Mouse (Mus musculus) kidney, postnatal 25 days (tissue): ENCODE measurements around the gene Pdzd7.
A peak's percentile ranks its signal among the peaks of the same experiment; 100 is the strongest.

Source experiments
- DNase-seq, 2 experiments: peaks; one replicate each; pipeline ENCODE4 v3.0.0; 2021; ENCODE audit warnings: mixed read lengths in 2 of 2

The Pdzd7 gene

GRCm38 (mm10) chr19:45045651-45046050, at the start of gene Pdzd7:
Pdzd7 (minus strand) TSS chr19:45045717.
- no peak for DNase-seq

- peak; percentile 57 to 71 for DNase-seq
These were observed 36.5 kb upstream of the Pdzd7 start for GRCm38 (mm10) chr19:45081841-45082550.

- DNase-seq, result peak; percentile 52 to 76
These were observed 35.8 kb upstream of the Pdzd7 start for GRCm38 (mm10) chr19:45081279-45081678.

- no peak for DNase-seq
These were observed 35.2 kb upstream of the Pdzd7 start for GRCm38 (mm10) chr19:45080711-45081110.

- DNase-seq, result peak; percentile 55 to 77
These were observed 34.4 kb upstream of the Pdzd7 start for GRCm38 (mm10) chr19:45079769-45080515.

GRCm38 (mm10) chr19:45078971-45079764, 33.7 kb upstream of the Pdzd7 start:
- peak in 1 of 2 experiments; percentile 15 for DNase-seq

GRCm38 (mm10) chr19:45077742-45078645, 32.5 kb upstream of the Pdzd7 start:
- no peak for DNase-seq

GRCm38 (mm10) chr19:45076586-45077510, 31.3 kb upstream of the Pdzd7 start:
- DNase-seq, result peak; percentile 63 to 74

GRCm38 (mm10) chr19:45076036-45076575, 30.6 kb upstream of the Pdzd7 start:
- DNase-seq, result no peak

GRCm38 (mm10) chr19:45075323-45076035, 30.0 kb upstream of the Pdzd7 start:
- DNase-seq, result peak in 1 of 2 experiments; percentile 5

- peak; percentile 95 to 96 for DNase-seq
These were observed 29.2 kb upstream of the Pdzd7 start, which contains the start of gene Kazald1 for GRCm38 (mm10) chr19:45074580-45075322. Kazald1 (plus strand) TSS chr19:45075241.

GRCm38 (mm10) chr19:45073871-45074542, 28.5 kb upstream of the Pdzd7 start:
- DNase-seq, result peak; percentile 80 to 85

GRCm38 (mm10) chr19:45067758-45068510, 22.4 kb upstream of the Pdzd7 start:
- no peak for DNase-seq

GRCm38 (mm10) chr19:45067170-45067569, 21.7 kb upstream of the Pdzd7 start:
- no peak for DNase-seq

GRCm38 (mm10) chr19:45065226-45065625, 19.7 kb upstream of the Pdzd7 start:
- no peak for DNase-seq

- peak; percentile 64 to 83 for DNase-seq
These were observed 18.2 kb upstream of the Pdzd7 start for GRCm38 (mm10) chr19:45063565-45064292.

- no peak for DNase-seq
These were observed 13.3 kb upstream of the Pdzd7 start for GRCm38 (mm10) chr19:45058841-45059240.
